Mouse (Mus musculus): ENCODE measurements around the gene Pdzd2. TPM values are rescaled to one million over a fixed set of nuclear protein-coding genes. Genes with fewer than 3 reads are reported as not detected.

Pdzd2 gene
- total RNA-seq, 2 experiments from 2014 or later: 136 to 185 TPM

GRCm38 (mm10) chr15:12735208-12735607, 4.5 kb downstream of the Pdzd2 start:
- no peak for DNase-seq
- intact Hi-C loops (cut with DNase I): no loop called here

DNA sequence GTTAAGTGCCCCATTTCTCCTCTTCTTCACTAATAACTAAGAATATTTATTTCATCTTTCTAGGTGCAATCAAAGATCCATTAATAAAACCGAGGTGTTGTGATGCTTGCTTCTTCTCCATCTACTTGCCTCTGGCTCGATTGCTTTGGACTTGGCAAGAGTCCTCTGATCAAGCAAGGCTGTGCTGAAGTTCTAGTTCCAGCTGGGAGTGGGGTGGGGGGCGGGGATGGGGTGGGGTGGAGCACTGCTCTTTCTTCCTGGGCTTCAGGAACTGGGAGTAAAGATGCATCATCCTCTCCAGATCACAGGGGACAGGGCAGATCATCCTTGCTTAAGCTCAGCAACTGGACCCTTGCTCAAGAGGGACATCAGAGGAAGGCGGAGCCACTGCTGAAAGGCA, 5.5 kb downstream of the Pdzd2 start:
- no peak for DNase-seq
- intact Hi-C loops (cut with DNase I): no loop called here

DNA sequence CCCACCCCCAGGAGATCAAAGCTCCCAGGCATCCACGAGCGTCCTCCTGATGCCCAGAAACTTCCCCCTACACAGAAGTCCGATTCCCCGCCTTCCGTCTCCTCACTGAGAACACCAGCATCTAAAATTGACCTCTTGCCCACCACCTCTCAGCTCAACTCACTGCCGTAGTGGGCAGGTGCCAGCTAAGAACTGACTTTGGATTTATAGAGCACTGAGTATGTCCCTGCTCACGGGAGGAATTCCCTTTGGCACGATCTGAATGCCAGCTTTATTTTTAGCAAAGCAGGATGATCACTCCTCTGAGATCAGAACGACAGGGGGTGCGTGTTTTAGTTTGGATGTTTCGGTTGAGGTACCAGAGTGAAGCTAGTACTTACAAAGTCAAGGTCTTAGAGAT, 7.1 kb downstream of the Pdzd2 start:
- intact Hi-C loops (cut with DNase I): no loop called here
- DNase-seq: no peak

DNA sequence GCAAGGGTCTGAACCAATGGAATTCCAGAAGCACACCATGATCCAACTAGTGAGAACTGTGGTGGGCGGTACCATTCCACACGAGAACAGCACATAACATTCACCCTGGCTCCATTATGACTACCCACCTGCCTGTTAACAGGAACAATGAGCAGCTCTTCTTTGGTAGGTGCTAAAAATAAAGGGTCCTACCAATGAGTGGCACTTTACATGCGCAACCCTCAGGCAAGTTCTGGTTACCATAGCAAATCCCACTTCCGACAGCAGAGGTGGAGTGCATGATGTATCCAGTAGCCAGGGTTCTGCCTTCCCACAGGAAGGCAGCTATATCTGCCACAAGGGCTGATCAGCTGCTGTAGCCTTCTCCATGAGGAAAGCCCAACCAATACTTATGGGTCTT, 11.3 kb downstream of the Pdzd2 start:
- intact Hi-C loops (cut with DNase I): no loop called here
- no peak for DNase-seq

- intact Hi-C loops (cut with DNase I): no loop called here
- no peak for DNase-seq
Measured at GRCm38 (mm10) chr15:12725256-12725655, 14.5 kb downstream of the Pdzd2 start.

GRCm38 (mm10) chr15:12721684-12722500, 17.8 kb downstream of the Pdzd2 start:
- intact Hi-C loops (cut with DNase I): no loop called here
- DNase-seq: peak in 1 of 2 experiments; percentile 49

DNA sequence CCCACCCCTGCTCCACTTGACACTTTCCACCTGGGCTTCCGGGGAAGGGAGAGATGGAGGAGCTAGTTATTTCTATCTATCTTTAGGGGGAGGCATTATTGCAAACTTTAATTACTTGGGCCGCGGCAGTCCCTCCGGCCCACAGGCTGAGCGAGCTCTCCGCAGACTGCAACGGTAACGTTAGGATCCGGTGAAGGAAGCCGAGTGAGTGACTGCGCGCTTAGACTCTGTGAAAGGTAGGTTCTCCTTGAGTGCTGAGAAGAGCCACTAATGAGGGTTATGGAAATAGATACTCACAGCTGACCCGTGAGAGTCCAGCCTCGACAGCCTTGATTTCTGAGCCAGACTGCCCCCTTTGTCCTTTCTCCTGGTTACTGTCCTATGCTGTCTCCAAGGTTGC, 20.9 kb downstream of the Pdzd2 start:
- DNase-seq: no peak
- intact Hi-C loops (cut with DNase I): no loop called here

GRCm38 (mm10) chr15:12717410-12717809, 22.3 kb downstream of the Pdzd2 start:
- no peak for DNase-seq
- intact Hi-C loops (cut with DNase I): no loop called here

DNA sequence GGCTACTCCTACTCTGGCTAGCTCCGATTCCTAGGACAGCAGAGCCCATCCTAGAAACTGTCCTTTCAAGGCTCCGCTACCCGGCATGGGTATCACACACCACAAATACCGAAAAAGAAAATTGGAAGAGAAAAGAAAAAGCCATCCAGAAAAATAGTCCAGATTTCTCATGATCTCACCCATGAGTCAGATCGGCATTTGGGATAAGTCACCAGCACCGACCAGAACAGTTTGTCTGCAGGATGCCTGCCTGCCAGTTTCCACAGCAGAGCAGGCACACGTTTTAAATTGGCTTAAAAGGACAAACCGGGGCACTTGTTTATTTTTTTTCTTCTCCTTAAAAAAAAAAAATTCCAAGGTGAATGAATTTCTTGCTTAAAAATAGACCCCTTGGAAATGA, 22.8 kb downstream of the Pdzd2 start:
- DNase-seq: no peak
- intact Hi-C loops (cut with DNase I): no loop called here

DNA sequence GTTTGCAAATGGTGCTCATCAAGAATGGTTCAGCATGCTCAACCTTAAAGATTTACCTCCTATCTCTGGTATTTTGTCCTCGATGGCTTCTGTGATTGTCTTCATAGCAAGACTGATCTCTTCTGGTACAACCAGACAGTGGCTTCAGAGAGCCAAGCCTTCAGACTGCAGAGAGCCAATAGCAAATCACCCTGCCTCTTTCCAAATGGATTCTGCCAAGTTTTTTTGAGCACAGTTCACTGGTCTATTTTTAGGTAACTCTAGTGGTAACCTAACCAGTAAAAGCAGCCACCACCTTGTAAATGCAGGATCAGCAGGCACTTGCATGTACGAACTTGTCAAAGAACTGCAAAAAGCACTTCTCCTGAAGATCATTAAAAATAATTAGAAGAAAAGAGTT, 25.4 kb downstream of the Pdzd2 start:
- DNase-seq: no peak

DNA sequence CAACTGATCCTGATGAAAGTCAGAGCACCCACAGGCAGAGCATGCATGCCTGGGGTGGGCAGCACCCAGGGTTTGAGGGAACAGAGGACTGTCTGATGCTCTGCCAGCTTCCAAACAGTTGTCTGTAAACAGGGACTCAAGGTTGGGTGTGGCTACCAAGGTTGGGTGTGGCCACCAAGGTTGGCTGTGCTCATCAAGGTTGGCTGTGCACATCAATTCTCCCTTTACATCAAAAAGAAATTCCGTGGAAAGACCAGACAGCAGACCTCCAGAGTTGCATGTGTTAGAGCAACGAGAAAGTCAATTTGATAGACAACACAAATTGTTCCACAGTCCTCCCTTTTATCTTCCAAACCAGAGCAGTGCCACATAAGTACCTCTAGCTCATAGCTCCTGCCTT, 26.5 kb downstream of the Pdzd2 start:
- no peak for DNase-seq
- intact Hi-C loops (cut with DNase I): no loop called here

More for the DNA sequence above, 25.4 kb downstream of the Pdzd2 start:
- intact Hi-C loops (cut with DNase I): no loop called here

DNA sequence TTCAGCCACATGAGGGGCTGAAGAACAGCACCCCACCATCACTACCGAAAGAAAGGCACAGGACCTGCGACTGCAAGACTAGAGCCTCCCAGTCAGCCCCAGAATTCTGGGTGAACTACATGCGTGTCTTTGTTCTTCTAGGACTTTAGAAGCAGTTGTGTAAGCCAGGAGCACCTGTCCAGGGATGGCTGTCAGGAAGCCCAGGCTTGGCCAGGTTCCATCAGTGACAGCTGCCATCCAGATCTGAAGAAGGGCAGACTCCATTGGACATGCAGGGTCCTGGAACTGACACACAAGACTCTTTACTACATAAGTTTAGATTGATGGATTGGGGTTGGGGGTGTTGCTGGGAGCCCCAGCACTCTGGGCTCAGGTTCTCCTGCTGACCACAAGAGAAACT, 29.7 kb downstream of the Pdzd2 start:
- peak; percentile 37 for DNase-seq
- intact Hi-C loops (cut with DNase I): no loop called here

DNA sequence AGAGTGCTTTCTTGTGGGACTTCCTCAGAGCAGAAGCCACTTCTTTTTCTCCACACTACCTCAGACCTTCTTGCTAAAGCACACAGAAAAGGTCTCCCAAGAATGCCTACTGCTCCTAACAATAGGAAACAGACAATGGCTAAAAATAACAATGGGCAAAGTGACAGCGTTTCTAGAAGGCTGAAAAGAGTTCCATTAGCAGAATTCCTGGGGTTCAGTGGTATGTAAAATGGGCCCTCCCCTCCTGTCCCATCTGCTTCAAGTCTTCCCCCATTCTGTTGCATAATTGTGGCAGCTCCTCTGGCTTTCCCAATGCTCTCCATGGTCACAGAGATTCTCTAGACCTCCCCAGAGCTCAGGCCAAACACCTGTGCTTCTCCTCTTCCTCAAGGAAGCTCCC, 31.4 kb downstream of the Pdzd2 start:
- DNase-seq: no peak
- intact Hi-C loops (cut with DNase I): no loop called here

DNA sequence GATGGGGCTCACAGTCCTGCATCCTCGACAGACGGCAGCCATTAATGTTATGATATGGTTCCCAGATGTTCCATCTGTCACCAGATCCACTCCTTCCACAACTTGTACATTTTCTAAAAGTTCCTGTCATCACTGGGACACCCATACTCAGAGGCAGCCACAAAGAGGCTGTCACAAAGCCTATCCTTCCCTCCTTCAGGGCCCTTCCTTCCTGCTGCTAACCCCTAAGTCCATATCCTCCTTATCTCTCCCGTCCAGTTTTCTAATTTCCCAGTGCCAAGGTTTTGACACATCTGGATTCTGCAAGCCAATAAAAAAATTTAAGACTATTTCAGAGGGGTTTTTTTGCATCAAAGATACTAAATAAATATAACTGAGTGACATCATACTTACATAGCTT, 32.8 kb downstream of the Pdzd2 start:
- intact Hi-C loops (cut with DNase I): no loop called here
- DNase-seq: no peak

- peak; percentile 29 to 47 for DNase-seq
- intact Hi-C loops (cut with DNase I): no loop called here
Measured at GRCm38 (mm10) chr15:12700367-12700766, 39.4 kb downstream of the Pdzd2 start.

- intact Hi-C loops (cut with DNase I): no loop called here
- no peak for DNase-seq
Measured at GRCm38 (mm10) chr15:12697741-12698140, 42.0 kb downstream of the Pdzd2 start.

- DNase-seq: no peak
- intact Hi-C loops (cut with DNase I): no loop called here
Measured at GRCm38 (mm10) chr15:12696889-12697288, 42.8 kb downstream of the Pdzd2 start.

- DNase-seq: peak in 1 of 2 experiments; percentile 22
- intact Hi-C loops (cut with DNase I): no loop called here
Measured at GRCm38 (mm10) chr15:12689716-12690381, 49.9 kb downstream of the Pdzd2 start.

- intact Hi-C loops (cut with DNase I): no loop called here
Measured at GRCm38 (mm10) chr15:12682549-12682948, 57.2 kb downstream of the Pdzd2 start.

GRCm38 (mm10) chr15:12681891-12682290, 57.8 kb downstream of the Pdzd2 start:
- intact Hi-C loops (cut with DNase I): no loop called here
- DNase-seq: no peak

More at GRCm38 (mm10) chr15:12682549-12682948, 57.2 kb downstream of the Pdzd2 start:
- DNase-seq: peak; percentile 6 to 17

DNA sequence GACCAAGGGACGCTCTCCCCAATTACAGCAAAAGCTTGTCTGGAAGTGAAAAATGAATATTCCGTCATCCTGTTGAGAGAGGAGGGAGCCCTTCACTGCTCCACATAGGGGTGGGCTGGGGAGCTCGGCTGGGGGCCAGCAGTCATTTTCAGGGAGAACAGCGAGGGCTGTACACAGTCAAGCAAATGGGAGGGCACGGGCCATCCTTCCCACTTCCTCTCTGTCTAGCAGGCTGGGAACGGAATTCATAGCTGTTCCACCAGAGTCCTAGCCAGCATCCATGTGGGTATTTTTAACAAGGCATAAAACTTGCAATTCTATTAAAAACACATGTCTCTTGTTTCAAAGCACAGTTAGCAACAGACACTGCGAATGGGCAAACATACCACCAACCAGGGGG, 59.0 kb downstream of the Pdzd2 start:
- intact Hi-C loops (cut with DNase I): no loop called here
- peak; percentile 42 to 54 for DNase-seq

DNA sequence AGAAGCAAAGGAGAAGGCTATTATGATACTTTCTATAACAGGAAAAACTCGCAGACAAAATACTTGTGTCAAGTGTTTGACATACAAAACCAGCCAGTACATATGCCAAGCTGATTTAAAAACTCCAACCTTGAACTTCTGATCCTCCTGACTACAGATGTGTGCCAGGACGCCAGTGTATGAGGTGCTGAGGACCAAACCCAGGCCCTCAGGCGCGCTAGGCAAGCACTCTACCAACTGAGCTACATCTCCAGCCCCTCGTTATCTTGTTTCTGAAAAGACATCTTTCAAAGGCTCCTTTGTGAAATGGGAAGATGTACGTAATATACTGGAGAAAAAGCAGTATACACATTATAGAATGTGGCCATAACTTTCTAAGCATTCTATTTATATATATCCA, 59.7 kb downstream of the Pdzd2 start:
- no peak for DNase-seq
- intact Hi-C loops (cut with DNase I): no loop called here
